Mouse (Mus musculus) forebrain, embryonic 10.5 days (tissue): Measurements from ENCODE around the gene Mki67. TPM values are rescaled to one million over a fixed set of nuclear protein-coding genes. Genes with fewer than 3 reads are reported as not detected.

Source experiments
- DNase-seq: peaks from one replicate; pipeline ENCODE4 v3.0.0-alpha.2; 2017; ENCODE audit warnings: low spot score; ENCODE audit errors: extremely low spot score
- H3K27ac ChIP-seq: fragments of 300-500 bp; sonication (generic); 2 replicates; pipeline ENCODE4 v1.5.1; 2016; ENCODE audit warnings: mild to moderate bottlenecking
- H3K27me3 ChIP-seq: fragments of 300-500 bp; sonication (generic); 2 replicates; pipeline ENCODE4 v1.6.1; 2016; ENCODE audit warnings: mild to moderate bottlenecking; ENCODE audit not compliant: poor library complexity, severe bottlenecking
- H3K36me3 ChIP-seq: fragments of 300-500 bp; sonication (generic); replicated peaks from 2 replicates; pipeline ENCODE4 v1.6.1; 2016; ENCODE audit warnings: mild to moderate bottlenecking, moderate library complexity
- H3K4me1 ChIP-seq: fragments of 300-500 bp; sonication (generic); 2 replicates; pipeline ENCODE4 v1.6.1; 2016
- H3K4me3 ChIP-seq: fragments of 300-500 bp; sonication (generic); 2 replicates; pipeline ENCODE4 v1.5.1; 2016; ENCODE audit warnings: mild to moderate bottlenecking, moderate library complexity
- H3K9me3 ChIP-seq: fragments of 300-500 bp; sonication (generic); 2 replicates; pipeline ENCODE4 v1.6.1; 2016; ENCODE audit warnings: mild to moderate bottlenecking, moderate library complexity
- WGBS: fragments of 180-500 bp; shearing (Covaris S2); methylation state at CpG from one replicate; pipeline ENCODE4 v1.1.7; 2016; 5-methylcytosine and 5-hydroxymethylcytosine counted together
- polyA plus RNA-seq: library from polyadenylated mRNA; unstranded; fragments of >200 nt; fragmentation: Nextera tagmentation; extraction: Ambion mirVana; gene quantifications from 2 replicates; pipeline ENCODE4 v1.2.1, GENCODE M21; 2016

The Mki67 gene
- polyA plus RNA-seq = 50.9 and 53.4 TPM in 2 replicates

DNA sequence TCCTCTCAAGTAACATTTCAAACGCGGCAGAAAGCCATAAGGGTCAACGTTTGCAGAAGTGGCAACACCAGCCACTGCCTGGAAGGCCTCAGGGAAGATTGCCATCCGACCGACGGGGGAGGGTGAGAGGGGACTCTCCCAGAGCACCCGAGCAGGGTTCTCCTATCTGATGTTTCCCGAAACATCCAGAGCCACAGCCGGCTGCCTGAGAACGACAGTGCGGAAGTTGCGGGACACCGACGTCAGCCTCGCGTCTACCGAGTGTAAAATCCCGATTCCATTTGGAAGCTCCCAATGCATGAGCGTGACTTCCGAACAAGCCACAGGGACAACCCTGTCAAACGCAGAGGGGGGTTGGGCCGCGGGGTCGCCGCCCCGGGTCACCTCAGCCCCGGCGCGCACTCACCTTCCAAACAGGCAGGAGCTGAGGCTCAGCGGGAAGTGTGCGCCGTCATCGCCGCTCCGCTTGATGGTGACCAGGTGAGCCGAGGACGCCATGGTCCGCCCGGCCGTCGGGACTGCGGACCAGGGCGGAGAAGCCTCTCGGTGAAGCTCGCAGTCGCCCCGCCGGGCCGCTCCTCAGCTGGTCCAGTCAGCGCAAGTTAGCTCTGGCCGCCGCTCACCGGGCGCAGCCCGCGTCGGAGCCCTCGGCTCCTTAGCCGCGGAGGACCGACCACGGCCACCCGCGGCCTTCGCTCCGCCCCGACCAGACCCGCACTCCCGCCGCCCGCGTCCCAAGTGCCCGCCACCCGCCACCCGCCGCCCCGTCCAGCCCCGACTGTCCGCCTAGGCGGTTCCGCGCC, at the start of gene Mki67:
Mki67 (minus strand) TSS at position 720 of the 803 bp plus-strand sequence.
- Histone ChIP-seq H3K9me3 (no peaks in the 10 kb centered on the region), H3K36me3 (peaks cover 27% of the 10 kb centered on the region), H3K4me3 (peak within 1 kb of the TSS; percentile 89), H3K27me3 (no peaks in the 10 kb centered on the region), H3K4me1 (peaks cover 38% of the 10 kb centered on the region), H3K27ac (peak within 1 kb of the TSS; percentile 99)
- under 1% methylated on average over 80 of the region's 82 CpGs for WGBS
- peak; percentile 51 for DNase-seq

DNA sequence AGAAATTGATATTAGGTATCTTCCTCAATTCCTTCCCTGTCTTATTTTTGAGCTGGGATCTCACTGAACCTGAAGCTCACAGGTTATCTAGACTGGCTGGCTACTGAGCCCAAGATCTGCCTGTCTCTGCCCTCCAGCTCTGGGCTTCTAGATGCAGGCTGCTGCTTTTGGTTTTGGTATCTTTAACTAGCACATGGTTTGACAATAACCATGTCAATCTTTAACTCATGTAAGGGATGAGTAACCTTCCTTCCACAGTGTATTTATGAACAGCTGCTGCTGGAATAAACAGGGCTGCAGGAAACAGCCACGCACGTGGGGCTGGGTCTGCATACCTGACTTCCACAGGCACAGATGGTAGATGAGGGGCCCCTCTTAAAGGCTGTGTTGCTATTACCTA, 47.1 kb upstream of the Mki67 start:
- Histone ChIP-seq H3K4me3 (no peak overlapping the region), H3K27me3 (no peaks in the 10 kb centered on the region), H3K4me1 (peaks cover 13% of the 10 kb centered on the region), H3K27ac (no peak overlapping the region), H3K36me3 (no peaks in the 10 kb centered on the region), H3K9me3 (no peaks in the 10 kb centered on the region)
- WGBS = 84% methylated on average over 2 of the region's 2 CpGs
- DNase-seq = no peak

GRCm38 (mm10) chr7:135758754-135759510, 42.8 kb upstream of the Mki67 start:
- H3K36me3 ChIP-seq = no peaks in the 10 kb centered on the region
- DNase-seq = no peak
- no peaks in the 10 kb centered on the region for H3K9me3 ChIP-seq
- H3K4me3 ChIP-seq = no peak overlapping the region
- no peaks in the 10 kb centered on the region for H3K27me3 ChIP-seq
- no peak overlapping the region for H3K27ac ChIP-seq
- WGBS = 79% methylated on average over 12 of the region's 12 CpGs
- peaks cover 16% of the 10 kb centered on the region for H3K4me1 ChIP-seq

GRCm38 (mm10) chr7:135758171-135758570, 42.0 kb upstream of the Mki67 start:
- WGBS = 77% methylated on average over 4 of the region's 4 CpGs
- Histone ChIP-seq H3K4me1 (peaks cover 16% of the 10 kb centered on the region), H3K27me3 (no peaks in the 10 kb centered on the region), H3K9me3 (no peaks in the 10 kb centered on the region), H3K27ac (no peak overlapping the region), H3K36me3 (no peaks in the 10 kb centered on the region), H3K4me3 (no peak overlapping the region)
- no peak for DNase-seq

DNA sequence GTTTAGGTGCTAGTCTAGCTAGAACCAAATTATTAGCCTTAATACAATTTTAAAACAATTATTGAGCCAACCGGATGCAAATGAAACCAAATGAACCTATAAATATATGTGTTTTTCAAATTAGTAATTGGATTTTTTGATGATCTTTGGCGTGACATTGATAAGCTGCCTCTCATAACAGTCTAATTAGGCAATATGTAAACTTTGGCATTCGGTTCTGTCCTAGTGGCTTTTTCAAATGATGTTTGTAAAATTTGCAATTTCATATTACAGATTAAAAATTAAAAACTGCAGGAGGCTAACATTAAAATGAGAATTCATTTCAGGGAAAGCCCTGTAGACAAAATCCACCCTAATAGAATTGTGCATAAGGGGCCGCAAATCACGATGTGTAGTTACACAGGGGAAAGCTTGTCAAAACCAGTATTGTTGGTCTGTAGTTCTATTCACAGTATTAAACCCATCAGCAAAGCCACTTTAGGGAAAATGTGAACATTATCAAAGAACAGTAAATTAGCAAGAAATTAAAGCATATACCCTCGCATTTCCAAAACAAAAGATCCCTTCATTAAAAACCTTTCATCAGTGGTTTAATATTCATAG, 40.9 kb upstream of the Mki67 start:
- peaks cover 16% of the 10 kb centered on the region for H3K4me1 ChIP-seq
- DNase-seq = no peak
- H3K27me3 ChIP-seq = no peaks in the 10 kb centered on the region
- no peak overlapping the region for H3K4me3 ChIP-seq
- no peaks in the 10 kb centered on the region for H3K36me3 ChIP-seq
- WGBS = 89% methylated on average over 6 of the region's 6 CpGs
- no peak overlapping the region for H3K27ac ChIP-seq
- H3K9me3 ChIP-seq = no peaks in the 10 kb centered on the region

- 76% methylated on average over 6 of the region's 6 CpGs for WGBS
- Histone ChIP-seq H3K4me3 (no peak overlapping the region), H3K4me1 (no peaks in the 10 kb centered on the region), H3K27me3 (no peaks in the 10 kb centered on the region), H3K27ac (no peak overlapping the region), H3K36me3 (no peaks in the 10 kb centered on the region), H3K9me3 (no peaks in the 10 kb centered on the region)
- no peak for DNase-seq
Measured at GRCm38 (mm10) chr7:135748986-135749385, 32.8 kb upstream of the Mki67 start.

DNA sequence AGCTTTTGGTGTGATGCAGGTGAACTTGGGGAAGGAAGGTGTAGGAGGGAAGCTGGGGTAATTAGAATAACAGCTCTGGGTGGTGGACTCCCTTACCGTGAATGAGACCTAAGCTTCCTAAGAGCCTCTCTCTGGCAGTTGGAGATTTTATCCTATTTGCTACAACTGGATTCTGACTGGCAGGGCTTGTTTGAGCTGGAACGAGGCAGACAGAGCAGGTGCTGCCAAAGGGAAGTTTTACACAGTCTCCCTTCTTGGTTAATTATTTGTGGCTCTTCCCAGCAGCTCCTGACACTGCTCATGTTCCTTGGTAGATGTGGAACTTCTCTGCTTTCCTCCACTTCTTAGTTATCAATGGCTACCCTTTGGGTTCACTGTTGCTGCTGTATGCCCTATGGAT, 30.9 kb upstream of the Mki67 start:
- DNase-seq = no peak
- 63% methylated on average over 2 of the region's 2 CpGs for WGBS
- Histone ChIP-seq H3K4me3 (no peak overlapping the region), H3K9me3 (no peaks in the 10 kb centered on the region), H3K36me3 (no peaks in the 10 kb centered on the region), H3K27me3 (no peaks in the 10 kb centered on the region), H3K4me1 (no peaks in the 10 kb centered on the region), H3K27ac (no peak overlapping the region)

GRCm38 (mm10) chr7:135746528-135746927, 30.4 kb upstream of the Mki67 start:
- Histone ChIP-seq H3K36me3 (no peaks in the 10 kb centered on the region), H3K27me3 (no peaks in the 10 kb centered on the region), H3K27ac (no peak overlapping the region), H3K9me3 (no peaks in the 10 kb centered on the region), H3K4me1 (no peaks in the 10 kb centered on the region), H3K4me3 (no peak overlapping the region)
- no peak for DNase-seq
- 84% methylated on average over 6 of the region's 6 CpGs for WGBS

GRCm38 (mm10) chr7:135745091-135745490, 28.9 kb upstream of the Mki67 start:
- no peaks in the 10 kb centered on the region for H3K4me1 ChIP-seq
- H3K9me3 ChIP-seq = no peaks in the 10 kb centered on the region
- no peaks in the 10 kb centered on the region for H3K27me3 ChIP-seq
- WGBS = 65% methylated on average over 2 of the region's 2 CpGs
- no peak overlapping the region for H3K27ac ChIP-seq
- DNase-seq = no peak
- no peak overlapping the region for H3K4me3 ChIP-seq
- H3K36me3 ChIP-seq = no peaks in the 10 kb centered on the region

- no peak overlapping the region for H3K4me3 ChIP-seq
- DNase-seq = no peak
- H3K4me1 ChIP-seq = peaks cover 11% of the 10 kb centered on the region
- H3K27ac ChIP-seq = no peak overlapping the region
- 54% methylated on average over 3 of the region's 3 CpGs for WGBS
- H3K36me3 ChIP-seq = no peaks in the 10 kb centered on the region
- no peaks in the 10 kb centered on the region for H3K9me3 ChIP-seq
- no peaks in the 10 kb centered on the region for H3K27me3 ChIP-seq
Measured at GRCm38 (mm10) chr7:135740453-135740852, 24.3 kb upstream of the Mki67 start.

GRCm38 (mm10) chr7:135736581-135736886, 20.4 kb upstream of the Mki67 start:
- Histone ChIP-seq H3K4me3 (no peak overlapping the region), H3K27ac (no peak overlapping the region), H3K27me3 (no peaks in the 10 kb centered on the region), H3K4me1 (peaks cover 16% of the 10 kb centered on the region), H3K9me3 (no peaks in the 10 kb centered on the region), H3K36me3 (no peaks in the 10 kb centered on the region)
- WGBS = 41% methylated on average over 3 of the region's 3 CpGs
- no peak for DNase-seq

GRCm38 (mm10) chr7:135735691-135736580, 19.8 kb upstream of the Mki67 start:
- H3K36me3 ChIP-seq = no peaks in the 10 kb centered on the region
- peak overlapping the region; percentile 33 for H3K4me3 ChIP-seq
- 0 out of 2 replicates have a peak overlapping the region, but pooled peaks have one; percentile 25 for H3K27ac ChIP-seq
- H3K4me1 ChIP-seq = peaks cover 16% of the 10 kb centered on the region
- no peaks in the 10 kb centered on the region for H3K9me3 ChIP-seq
- H3K27me3 ChIP-seq = no peaks in the 10 kb centered on the region
- peak; percentile 83 for DNase-seq
- WGBS = 18% methylated on average over 31 of the region's 31 CpGs
